Mouse (Mus musculus): Measurements from ENCODE around the gene Lmntd1. TPM values are rescaled to one million over a fixed set of nuclear protein-coding genes. Genes with fewer than 3 reads are reported as not detected.

Lmntd1 gene
- polyA plus RNA-seq, 1 experiment from 2014 or later, result 16.8 TPM

DNA sequence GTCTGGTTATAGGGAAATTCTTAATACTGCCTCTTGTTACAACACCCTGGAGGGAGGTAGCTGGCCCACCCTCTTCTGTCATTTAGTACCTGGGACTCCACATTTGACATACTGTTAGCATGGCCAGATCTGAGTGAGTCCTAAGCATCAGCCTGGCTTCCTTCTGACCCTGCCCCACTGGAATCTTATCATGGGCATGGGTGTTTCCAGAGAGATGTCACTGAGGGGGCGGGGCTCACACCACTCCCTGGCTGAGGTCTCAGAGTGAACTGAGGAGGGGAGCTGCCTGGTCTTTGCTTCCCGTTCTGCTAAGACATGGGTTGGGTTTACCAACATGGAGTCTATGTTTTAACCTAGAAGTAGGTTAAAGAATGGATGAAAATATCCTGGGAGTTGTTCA lies 37.9 kb upstream of the Lmntd1 start:
- WGBS, result 54% methylated on average over 2 of the region's 2 CpGs

GRCm38 (mm10) chr6:145640971-145641506 lies 26.9 kb upstream of the Lmntd1 start:
- H3K36me3 ChIP-seq (ENCODE audit: control insufficient read depth, insufficient read depth), result no peaks in the 10 kb centered on the region; the same call in 1 of the 2 replicates
- no peak overlapping the region for H3K4me3 ChIP-seq (ENCODE audit: low read length)
- H3K27me3 ChIP-seq (ENCODE audit: control insufficient read depth, insufficient read depth, low read length), result no peaks in the 10 kb centered on the region
- no peak overlapping the region for H3K27ac ChIP-seq (ENCODE audit: low read length)
- no peak overlapping the region for H3K4me2 ChIP-seq (ENCODE audit: low read depth, low read length)
- H3K9me3 ChIP-seq (replicated peaks; ENCODE audit: control insufficient read depth, low read length), result peaks cover 7% of the 10 kb centered on the region
- whole genome bisulfite sequencing, result 50% methylated on average over 4 of the region's 4 CpGs
- ATAC-seq (replicated peaks; ENCODE audit: extremely low read depth, insufficient read depth, low FRiP score), result no peak
- H3K4me1 ChIP-seq (ENCODE audit: control insufficient read depth, insufficient read depth, low read length), result peaks cover 4% of the 10 kb centered on the region
- no peak overlapping the region for H3K9ac ChIP-seq (ENCODE audit: low read length)

More for the DNA sequence above, 37.9 kb upstream of the Lmntd1 start:
- H3K36me3 ChIP-seq (ENCODE audit: control insufficient read depth, insufficient read depth), result no peaks in the 10 kb centered on the region
- H3K27me3 ChIP-seq (ENCODE audit: control insufficient read depth, insufficient read depth, low read length), result no peaks in the 10 kb centered on the region
- H3K4me1 ChIP-seq (ENCODE audit: control insufficient read depth, insufficient read depth, low read length), result no peaks in the 10 kb centered on the region
- no peak overlapping the region for H3K4me3 ChIP-seq (ENCODE audit: low read length)
- no peak overlapping the region for H3K4me2 ChIP-seq (ENCODE audit: low read depth, low read length)
- H3K9ac ChIP-seq (ENCODE audit: low read length), result no peak overlapping the region
- peaks cover 7% of the 10 kb centered on the region; the same call in 1 of the 2 replicates for H3K9me3 ChIP-seq (replicated peaks; ENCODE audit: control insufficient read depth, low read length)
- no peak for ATAC-seq (replicated peaks; ENCODE audit: extremely low read depth, insufficient read depth, low FRiP score)
- H3K27ac ChIP-seq (ENCODE audit: low read length), result no peak overlapping the region

DNA sequence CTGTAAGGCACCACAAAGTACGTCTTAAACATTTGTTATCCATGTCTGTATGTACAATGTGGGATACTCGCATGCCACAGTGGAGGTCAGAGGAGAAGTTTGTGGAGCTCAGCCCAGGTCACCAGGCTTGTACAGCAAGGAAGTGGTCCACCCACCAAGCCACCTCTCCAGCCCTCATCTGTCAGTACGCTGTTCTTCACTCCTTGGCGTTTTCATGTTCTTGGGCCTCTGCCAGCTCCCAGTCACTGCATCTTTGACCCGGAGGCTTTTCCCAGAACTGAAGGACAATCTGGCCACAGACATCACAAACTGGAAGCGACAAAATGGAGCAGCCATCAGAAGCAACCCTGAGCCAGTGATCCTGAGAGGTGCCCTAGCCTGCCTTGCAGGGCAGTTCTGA lies 24.1 kb upstream of the Lmntd1 start:
- no peak overlapping the region for H3K4me2 ChIP-seq (ENCODE audit: low read depth, low read length)
- H3K4me1 ChIP-seq (ENCODE audit: control insufficient read depth, insufficient read depth, low read length), result peaks cover 4% of the 10 kb centered on the region
- H3K9ac ChIP-seq (ENCODE audit: low read length), result no peak overlapping the region
- no peak overlapping the region for H3K4me3 ChIP-seq (ENCODE audit: low read length)
- H3K36me3 ChIP-seq (ENCODE audit: control insufficient read depth, insufficient read depth), result no peaks in the 10 kb centered on the region; the same call in 1 of the 2 replicates
- H3K27ac ChIP-seq (ENCODE audit: low read length), result no peak overlapping the region
- peak; percentile 55; the same call in 1 of the 2 replicates for ATAC-seq (replicated peaks; ENCODE audit: extremely low read depth, insufficient read depth, low FRiP score)
- 30% methylated on average over 6 of the region's 6 CpGs for WGBS
- peaks cover 7% of the 10 kb centered on the region for H3K9me3 ChIP-seq (replicated peaks; ENCODE audit: control insufficient read depth, low read length)
- no peaks in the 10 kb centered on the region for H3K27me3 ChIP-seq (ENCODE audit: control insufficient read depth, insufficient read depth, low read length)

DNA sequence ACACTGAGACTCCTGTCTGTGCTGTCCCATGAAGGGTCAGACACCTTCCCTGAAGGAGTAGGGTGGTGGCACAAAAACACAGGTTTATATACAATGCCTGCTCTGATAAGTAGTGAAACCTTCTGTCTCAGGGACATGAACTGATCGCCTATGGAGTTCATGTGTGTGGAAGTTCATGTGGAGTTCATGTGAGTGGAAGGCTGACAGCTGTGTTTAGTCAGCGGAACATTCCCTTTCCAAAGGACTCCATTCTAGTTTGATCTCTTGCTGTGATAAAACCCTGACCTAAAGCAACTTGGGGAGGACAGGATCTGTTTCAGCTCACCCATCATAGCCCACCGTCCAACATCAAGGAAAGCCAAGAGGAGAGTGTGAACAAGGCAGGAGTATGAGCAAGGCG lies 22.6 kb upstream of the Lmntd1 start:
- H3K36me3 ChIP-seq (ENCODE audit: control insufficient read depth, insufficient read depth), result no peaks in the 10 kb centered on the region; the same call in 1 of the 2 replicates
- H3K27ac ChIP-seq (ENCODE audit: low read length), result no peak overlapping the region
- no peak overlapping the region for H3K4me2 ChIP-seq (ENCODE audit: low read depth, low read length)
- 75% methylated on average over 4 of the region's 4 CpGs for WGBS
- H3K9ac ChIP-seq (ENCODE audit: low read length), result no peak overlapping the region
- peaks cover 4% of the 10 kb centered on the region for H3K4me1 ChIP-seq (ENCODE audit: control insufficient read depth, insufficient read depth, low read length)
- H3K9me3 ChIP-seq (replicated peaks; ENCODE audit: control insufficient read depth, low read length), result peaks cover 7% of the 10 kb centered on the region
- no peak for ATAC-seq (replicated peaks; ENCODE audit: extremely low read depth, insufficient read depth, low FRiP score)
- no peaks in the 10 kb centered on the region for H3K27me3 ChIP-seq (ENCODE audit: control insufficient read depth, insufficient read depth, low read length)
- H3K4me3 ChIP-seq (ENCODE audit: low read length), result no peak overlapping the region

DNA sequence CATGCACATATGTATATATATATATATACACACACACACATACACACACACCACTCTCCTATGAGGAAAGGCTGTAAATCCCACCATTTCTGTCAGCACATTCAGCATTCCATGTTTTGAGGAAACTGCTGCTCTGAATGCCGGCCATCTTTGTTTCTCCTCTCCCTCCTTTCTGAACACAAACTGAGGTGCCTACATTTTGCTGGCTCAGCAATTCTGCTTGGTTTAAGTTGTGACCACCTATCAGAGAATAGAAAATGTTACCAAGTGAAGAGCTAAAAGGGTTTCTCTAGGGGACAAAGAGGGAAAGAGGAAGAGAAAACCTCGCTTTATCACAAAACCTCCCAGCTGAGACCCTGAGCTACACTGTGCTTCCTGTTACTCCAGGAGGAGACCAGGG lies 20.3 kb upstream of the Lmntd1 start:
- no peak for ATAC-seq (replicated peaks; ENCODE audit: extremely low read depth, insufficient read depth, low FRiP score)
- Histone ChIP-seq H3K27me3 (ENCODE audit: control insufficient read depth, insufficient read depth, low read length) (no peaks in the 10 kb centered on the region), H3K36me3 (ENCODE audit: control insufficient read depth, insufficient read depth) (no peaks in the 10 kb centered on the region), H3K4me1 (ENCODE audit: control insufficient read depth, insufficient read depth, low read length) (peaks cover 10% of the 10 kb centered on the region), H3K9me3 (replicated peaks; ENCODE audit: control insufficient read depth, low read length) (no peaks in the 10 kb centered on the region), H3K4me2 (ENCODE audit: low read depth, low read length) (no peak overlapping the region), H3K9ac (ENCODE audit: low read length) (no peak overlapping the region), H3K4me3 (ENCODE audit: low read length) (no peak overlapping the region), H3K27ac (ENCODE audit: low read length) (no peak overlapping the region)
- WGBS, result 71% methylated on average over 2 of the region's 2 CpGs

- no peaks in the 10 kb centered on the region for H3K36me3 ChIP-seq (ENCODE audit: control insufficient read depth, insufficient read depth)
- ATAC-seq (replicated peaks; ENCODE audit: extremely low read depth, insufficient read depth, low FRiP score), result 0 out of 2 replicates have a peak, but pooled peaks have one; percentile 23
- peaks cover 6% of the 10 kb centered on the region for H3K4me1 ChIP-seq (ENCODE audit: control insufficient read depth, insufficient read depth, low read length)
- no peak overlapping the region for H3K9ac ChIP-seq (ENCODE audit: low read length)
- no peak overlapping the region for H3K27ac ChIP-seq (ENCODE audit: low read length)
- H3K4me3 ChIP-seq (ENCODE audit: low read length), result no peak overlapping the region
- no peaks in the 10 kb centered on the region for H3K9me3 ChIP-seq (replicated peaks; ENCODE audit: control insufficient read depth, low read length)
- no peaks in the 10 kb centered on the region for H3K27me3 ChIP-seq (ENCODE audit: control insufficient read depth, insufficient read depth, low read length)
- WGBS, result 24% methylated on average over 6 of the region's 6 CpGs
- no peak overlapping the region for H3K4me2 ChIP-seq (ENCODE audit: low read depth, low read length)
These were observed 16.1 kb upstream of the Lmntd1 start for GRCm38 (mm10) chr6:145630269-145630668.

GRCm38 (mm10) chr6:145623141-145623540 lies 9.0 kb upstream of the Lmntd1 start:
- Histone ChIP-seq H3K9ac (ENCODE audit: low read length) (no peak overlapping the region), H3K4me1 (ENCODE audit: control insufficient read depth, insufficient read depth, low read length) (peaks cover 2% of the 10 kb centered on the region), H3K36me3 (ENCODE audit: control insufficient read depth, insufficient read depth) (no peaks in the 10 kb centered on the region), H3K9me3 (replicated peaks; ENCODE audit: control insufficient read depth, low read length) (no peaks in the 10 kb centered on the region), H3K4me3 (ENCODE audit: low read length) (no peak overlapping the region), H3K27me3 (ENCODE audit: control insufficient read depth, insufficient read depth, low read length) (no peaks in the 10 kb centered on the region), H3K27ac (ENCODE audit: low read length) (no peak overlapping the region), H3K4me2 (ENCODE audit: low read depth, low read length) (no peak overlapping the region)
- 85% methylated on average over 4 of the region's 4 CpGs for WGBS
- ATAC-seq (replicated peaks; ENCODE audit: extremely low read depth, insufficient read depth, low FRiP score), result no peak

DNA sequence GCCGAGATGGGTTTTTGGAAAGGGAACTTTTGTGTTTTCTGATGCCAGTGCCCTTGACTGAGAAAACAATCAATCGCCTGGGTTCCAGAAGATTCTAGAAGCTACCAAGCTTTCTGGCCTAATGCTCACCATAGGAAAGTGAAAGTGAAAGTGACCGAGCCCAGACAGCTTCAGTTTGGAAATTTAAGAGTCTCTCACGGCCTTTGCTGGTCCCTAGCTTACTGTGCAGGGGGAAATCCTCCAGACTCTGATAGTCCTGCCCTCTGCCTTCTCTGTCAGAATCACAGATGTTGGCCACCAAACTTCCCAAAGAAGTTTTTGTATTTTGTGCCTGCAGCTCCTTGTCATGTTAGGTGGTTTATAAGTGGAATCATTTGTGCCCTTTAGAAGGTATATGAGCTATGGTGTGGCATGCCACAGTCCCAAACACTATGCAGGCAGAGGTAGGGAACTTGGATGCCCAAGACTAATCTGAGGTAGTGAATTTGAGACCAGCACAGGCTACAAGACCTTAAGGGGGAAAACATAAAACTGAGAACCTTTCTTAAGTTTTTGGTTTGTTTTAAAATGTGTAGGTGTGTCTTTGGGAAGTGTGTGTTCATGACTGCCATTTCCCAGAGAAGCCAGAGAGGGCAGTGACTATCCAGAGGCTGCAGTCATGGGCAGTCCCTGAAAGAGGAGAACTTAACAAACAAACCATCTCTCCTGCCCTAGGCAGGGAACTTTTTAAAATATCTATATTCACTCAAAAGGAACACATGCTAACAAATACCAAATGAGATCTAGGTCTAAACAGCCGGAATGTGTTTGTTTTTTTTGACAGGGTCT lies 2.5 kb upstream of the Lmntd1 start:
- Histone ChIP-seq H3K9me3 (replicated peaks; ENCODE audit: control insufficient read depth, low read length) (no peaks in the 10 kb centered on the region), H3K4me1 (ENCODE audit: control insufficient read depth, insufficient read depth, low read length) (peaks cover 9% of the 10 kb centered on the region), H3K4me3 (ENCODE audit: low read length) (no peak overlapping the region), H3K27me3 (ENCODE audit: control insufficient read depth, insufficient read depth, low read length) (no peaks in the 10 kb centered on the region; the same call in 1 of the 2 replicates), H3K4me2 (ENCODE audit: low read depth, low read length) (peak overlapping the region; percentile 34; the same call in 1 of the 2 replicates), H3K9ac (ENCODE audit: low read length) (peak overlapping the region; percentile 49; the same call in 1 of the 2 replicates), H3K36me3 (ENCODE audit: control insufficient read depth, insufficient read depth) (no peaks in the 10 kb centered on the region), H3K27ac (ENCODE audit: low read length) (no peak overlapping the region)
- no peak for ATAC-seq (replicated peaks; ENCODE audit: extremely low read depth, insufficient read depth, low FRiP score)
- WGBS, result 69% methylated on average over 5 of the region's 5 CpGs

- Histone ChIP-seq H3K9me3 (replicated peaks; ENCODE audit: control insufficient read depth, low read length) (no peaks in the 10 kb centered on the region), H3K4me2 (ENCODE audit: low read depth, low read length) (peak within 1 kb of the TSS; percentile 34; the same call in 1 of the 2 replicates), H3K4me3 (ENCODE audit: low read length) (no peak within 1 kb of the TSS), H3K9ac (ENCODE audit: low read length) (peak within 1 kb of the TSS; percentile 49; the same call in 1 of the 2 replicates), H3K27me3 (ENCODE audit: control insufficient read depth, insufficient read depth, low read length) (no peaks in the 10 kb centered on the region; the same call in 1 of the 2 replicates), H3K4me1 (ENCODE audit: control insufficient read depth, insufficient read depth, low read length) (peaks cover 9% of the 10 kb centered on the region), H3K36me3 (ENCODE audit: control insufficient read depth, insufficient read depth) (no peaks in the 10 kb centered on the region), H3K27ac (ENCODE audit: low read length) (no peak within 1 kb of the TSS)
- no peak for ATAC-seq (replicated peaks; ENCODE audit: extremely low read depth, insufficient read depth, low FRiP score)
- 94% methylated on average over 31 of the region's 31 CpGs for WGBS
These were observed 1.6 kb upstream of the Lmntd1 start, which contains the start of gene Tuba3b for GRCm38 (mm10) chr6:145615666-145616210. Tuba3b (plus strand) TSS chr6:145615757.

All from heart, embryonic 16.5 days (tissue).